Mouse (Mus musculus): ENCODE measurements at regions not wholly inside any gene's neighbourhood (a gene's known extent, or its start where the extent isn't known, plus 50 kb on each side); places are given as distances from the start of the nearest gene placed in this dataset.

DNA sequence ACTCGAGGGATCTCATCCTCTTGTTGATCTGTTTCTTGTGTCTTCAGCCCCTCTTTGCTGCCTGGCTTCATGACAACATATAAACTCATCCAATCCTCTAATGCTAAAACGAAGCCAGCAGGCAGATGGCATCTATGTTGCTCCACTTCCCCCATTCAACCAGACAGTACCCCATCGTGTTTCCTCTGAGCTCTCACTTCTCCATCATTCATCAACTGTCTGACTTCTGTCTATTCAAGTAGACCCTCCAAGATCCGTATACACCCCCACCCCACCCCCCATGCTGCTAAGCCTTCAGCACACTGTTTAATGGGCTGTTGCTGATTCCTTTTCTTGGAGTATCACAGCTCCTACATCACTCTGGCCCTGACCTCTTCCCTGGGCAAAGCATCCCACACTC lies 429.0 kb downstream of the Nedd1 start:
- in situ Hi-C loops (cut with MboI; ENCODE audit: low pct_unique_long_range_greater_than_20kb in 1 of 2, low sequenced_read_pairs in 2 of 2, unreplicated experiment in 1 of 2): no loop called here

GRCm38 (mm10) chr10:92289230-92289629 lies 433.0 kb downstream of the Nedd1 start:
- in situ Hi-C loops (cut with MboI; ENCODE audit: low pct_unique_long_range_greater_than_20kb in 1 of 2, low sequenced_read_pairs in 2 of 2, unreplicated experiment in 1 of 2): no loop called here

- in situ Hi-C loops (cut with MboI; ENCODE audit: low pct_unique_long_range_greater_than_20kb in 1 of 2, low sequenced_read_pairs in 2 of 2, unreplicated experiment in 1 of 2): no loop called here
These were observed 438.0 kb downstream of the Nedd1 start for GRCm38 (mm10) chr10:92284231-92284630.

- in situ Hi-C loops (cut with MboI; ENCODE audit: low pct_unique_long_range_greater_than_20kb in 1 of 2, low sequenced_read_pairs in 2 of 2, unreplicated experiment in 1 of 2): no loop called here
These were observed 444.2 kb downstream of the Nedd1 start for GRCm38 (mm10) chr10:92277981-92278380.

DNA sequence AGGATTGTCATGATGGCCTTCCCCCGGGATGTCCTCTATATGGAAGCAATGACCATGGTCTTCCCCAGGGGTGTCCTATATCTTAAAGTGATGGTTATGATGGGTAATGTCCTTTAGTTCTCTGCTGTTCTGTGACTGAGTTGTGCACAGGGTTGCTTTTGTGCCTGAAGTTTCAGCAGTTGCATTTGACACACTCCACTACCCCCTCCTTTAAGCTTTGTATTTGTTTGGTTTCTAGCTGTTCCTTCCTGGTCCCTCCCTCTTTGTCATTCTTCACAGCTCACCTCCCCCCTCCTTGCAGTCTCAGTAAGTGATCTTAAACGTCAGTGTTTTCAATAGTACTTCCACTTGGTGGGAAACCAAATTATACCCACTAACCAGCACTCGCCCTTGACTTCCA lies 464.4 kb downstream of the Nedd1 start:
- in situ Hi-C loops (cut with MboI; ENCODE audit: low pct_unique_long_range_greater_than_20kb in 1 of 2, low sequenced_read_pairs in 2 of 2, unreplicated experiment in 1 of 2): no loop called here

DNA sequence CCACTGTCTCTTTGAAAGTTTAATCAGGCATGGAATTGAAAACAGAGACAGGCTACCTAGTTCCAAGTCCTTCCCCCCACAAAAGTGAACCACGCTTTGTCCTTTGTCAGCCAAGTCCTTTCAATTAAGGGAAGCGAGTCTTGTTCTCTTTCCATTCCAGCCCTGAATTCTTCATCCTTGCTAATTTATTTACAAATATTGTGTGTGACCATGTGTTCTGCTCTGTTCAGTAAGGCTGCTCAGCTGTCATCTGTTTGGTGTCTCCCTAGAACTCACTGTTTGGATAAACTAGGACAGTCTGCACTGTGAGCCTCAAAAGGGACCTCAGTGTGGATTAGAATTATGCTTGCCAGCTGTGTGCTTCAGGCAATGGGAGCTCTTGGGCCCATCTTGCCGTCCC lies 473.6 kb downstream of the Nedd1 start:
- in situ Hi-C loops (cut with MboI; ENCODE audit: low pct_unique_long_range_greater_than_20kb in 1 of 2, low sequenced_read_pairs in 2 of 2, unreplicated experiment in 1 of 2): no loop called here

DNA sequence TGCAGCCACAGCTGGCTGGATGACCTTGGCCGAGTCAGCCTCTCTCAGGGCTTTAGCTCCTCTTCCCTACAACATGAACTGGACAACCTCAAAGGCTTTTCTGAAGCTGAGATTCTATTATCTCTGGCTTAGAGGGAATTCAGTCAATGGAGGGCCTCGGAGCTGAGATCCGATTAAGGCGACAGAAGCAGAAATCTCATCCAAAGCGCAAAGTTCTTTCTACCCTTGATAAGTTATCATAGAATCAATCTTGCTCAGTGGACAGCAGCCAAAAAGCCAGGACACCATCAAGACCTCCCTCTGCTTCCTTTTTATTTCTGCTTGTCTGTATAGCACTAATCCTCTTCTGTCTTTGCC lies 474.8 kb downstream of the Nedd1 start:
- in situ Hi-C loops (cut with MboI; ENCODE audit: low pct_unique_long_range_greater_than_20kb in 1 of 2, low sequenced_read_pairs in 2 of 2, unreplicated experiment in 1 of 2): no loop called here

GRCm38 (mm10) chr10:92246785-92247448 lies 475.3 kb downstream of the Nedd1 start:
- in situ Hi-C loops (cut with MboI; ENCODE audit: low pct_unique_long_range_greater_than_20kb in 1 of 2, low sequenced_read_pairs in 2 of 2, unreplicated experiment in 1 of 2): no loop called here

- in situ Hi-C loops (cut with MboI; ENCODE audit: low pct_unique_long_range_greater_than_20kb in 1 of 2, low sequenced_read_pairs in 2 of 2, unreplicated experiment in 1 of 2): no loop called here
These were observed 479.3 kb downstream of the Nedd1 start for GRCm38 (mm10) chr10:92242714-92243440.

- in situ Hi-C loops (cut with MboI; ENCODE audit: low pct_unique_long_range_greater_than_20kb in 1 of 2, low sequenced_read_pairs in 2 of 2, unreplicated experiment in 1 of 2): no loop called here
These were observed 484.3 kb downstream of the Nedd1 start for GRCm38 (mm10) chr10:92237881-92238280.

DNA sequence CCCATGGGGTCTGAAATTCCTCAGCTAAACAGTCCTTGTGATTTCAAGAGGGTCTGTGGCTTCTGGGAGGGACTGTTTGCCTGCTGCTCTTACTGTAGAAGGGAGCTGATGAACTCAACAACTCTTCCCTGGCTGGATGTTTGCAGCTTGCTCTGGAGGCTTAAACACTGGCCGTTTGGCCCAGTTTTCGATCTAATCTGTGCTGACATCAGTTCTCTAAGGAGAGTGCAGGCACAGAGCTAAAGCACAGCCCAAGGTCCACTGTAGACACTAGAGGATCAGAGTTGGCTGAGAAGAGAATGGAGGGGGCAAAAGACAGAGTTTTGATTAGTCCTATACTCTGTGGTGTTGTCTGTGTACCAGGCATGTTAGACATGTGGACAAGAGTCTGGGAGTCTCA lies 490.1 kb downstream of the Nedd1 start:
- in situ Hi-C loops (cut with MboI; ENCODE audit: low pct_unique_long_range_greater_than_20kb in 1 of 2, low sequenced_read_pairs in 2 of 2, unreplicated experiment in 1 of 2): no loop called here

- in situ Hi-C loops (cut with MboI; ENCODE audit: low pct_unique_long_range_greater_than_20kb in 1 of 2, low sequenced_read_pairs in 2 of 2, unreplicated experiment in 1 of 2): no loop called here
These were observed 496.4 kb downstream of the Nedd1 start for GRCm38 (mm10) chr10:92225818-92226217.

DNA sequence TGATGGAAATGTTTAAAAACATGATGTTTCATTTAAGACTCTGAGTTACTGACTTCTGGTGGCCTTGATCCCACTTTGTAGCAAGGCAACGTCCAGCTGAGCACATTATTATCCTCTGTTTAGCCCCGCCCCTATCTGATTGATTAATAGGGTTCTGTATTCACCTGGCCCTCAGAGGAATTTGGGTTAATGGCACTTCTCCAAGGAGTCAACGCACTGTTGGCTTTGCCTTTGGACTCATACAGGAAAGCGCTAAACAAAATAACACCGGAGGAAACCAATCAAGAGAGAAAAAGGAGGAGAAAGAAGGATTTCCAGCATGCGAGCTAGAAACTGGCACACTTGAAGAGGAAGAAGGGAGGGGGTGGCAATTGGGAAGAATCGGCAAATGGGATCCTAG lies 497.1 kb downstream of the Nedd1 start:
- in situ Hi-C loops (cut with MboI; ENCODE audit: low pct_unique_long_range_greater_than_20kb in 1 of 2, low sequenced_read_pairs in 2 of 2, unreplicated experiment in 1 of 2): no loop called here

GRCm38 (mm10) chr10:92219310-92219709 lies 502.9 kb downstream of the Nedd1 start:
- in situ Hi-C loops (cut with MboI; ENCODE audit: low pct_unique_long_range_greater_than_20kb in 1 of 2, low sequenced_read_pairs in 2 of 2, unreplicated experiment in 1 of 2): no loop called here

- in situ Hi-C loops (cut with MboI; ENCODE audit: low pct_unique_long_range_greater_than_20kb in 1 of 2, low sequenced_read_pairs in 2 of 2, unreplicated experiment in 1 of 2): no loop called here
These were observed 551.4 kb downstream of the Nedd1 start for GRCm38 (mm10) chr10:92170856-92171255.

DNA sequence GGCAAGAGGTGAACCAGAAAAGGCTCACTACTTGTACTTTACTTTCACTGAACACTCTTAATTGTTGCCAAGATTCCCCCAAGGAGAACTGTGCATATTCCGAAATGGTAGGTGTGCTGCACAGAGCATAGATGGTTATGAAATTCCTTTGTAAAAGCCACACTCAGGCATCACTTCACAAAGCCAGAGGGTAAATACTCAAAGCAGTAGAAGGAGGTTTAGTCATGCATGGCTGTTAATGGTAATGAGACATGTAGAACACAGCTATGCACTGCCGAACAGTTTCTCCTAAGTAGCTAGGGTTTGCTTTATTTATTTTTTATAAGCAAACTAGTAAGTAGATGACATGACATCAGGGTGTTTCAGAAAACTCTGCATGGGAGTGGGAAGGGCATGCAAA lies 556.2 kb downstream of the Nedd1 start:
- in situ Hi-C loops (cut with MboI; ENCODE audit: low pct_unique_long_range_greater_than_20kb in 1 of 2, low sequenced_read_pairs in 2 of 2, unreplicated experiment in 1 of 2): no loop called here

- in situ Hi-C loops (cut with MboI; ENCODE audit: low pct_unique_long_range_greater_than_20kb in 1 of 2, low sequenced_read_pairs in 2 of 2, unreplicated experiment in 1 of 2): no loop called here
These were observed 557.2 kb downstream of the Nedd1 start for GRCm38 (mm10) chr10:92164991-92165390.

- in situ Hi-C loops (cut with MboI; ENCODE audit: low pct_unique_long_range_greater_than_20kb in 1 of 2, low sequenced_read_pairs in 2 of 2, unreplicated experiment in 1 of 2): no loop called here
These were observed 557.6 kb downstream of the Nedd1 start for GRCm38 (mm10) chr10:92164648-92164960.

DNA sequence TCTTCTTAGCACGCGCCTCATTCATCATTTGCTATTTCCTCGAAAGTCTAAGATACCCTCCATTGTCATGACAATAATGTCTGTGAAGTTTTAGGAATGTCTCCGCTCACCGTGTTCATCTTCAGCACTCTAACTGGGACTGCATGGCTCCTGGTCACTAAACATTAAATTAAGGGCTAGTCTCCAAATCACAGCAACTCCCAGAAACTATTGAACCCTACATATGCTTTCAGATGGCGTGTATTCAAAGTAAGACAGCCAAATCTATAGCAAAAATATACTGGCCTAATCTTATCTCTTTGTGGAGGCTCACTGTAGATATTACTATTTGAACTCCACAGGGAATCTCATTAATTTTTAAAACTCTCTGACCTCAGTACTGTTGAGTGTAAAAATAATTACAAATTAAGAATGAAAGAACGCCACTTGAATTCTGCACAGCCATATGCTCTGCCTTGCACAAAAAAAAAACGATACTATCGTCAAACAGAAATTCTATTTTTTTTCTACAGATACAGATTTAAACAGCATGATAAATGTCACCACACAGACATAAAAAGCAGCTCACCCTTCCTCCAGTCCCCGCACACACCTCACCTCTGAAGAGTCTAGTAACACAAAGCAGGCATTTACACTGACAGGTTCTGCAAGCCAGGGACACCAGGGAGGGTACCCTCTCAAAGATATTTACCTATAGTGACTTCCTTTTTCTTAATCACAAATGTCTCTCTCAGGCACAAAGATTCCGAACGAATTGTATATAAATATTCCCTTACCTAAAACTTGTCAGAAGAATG lies 558.2 kb downstream of the Nedd1 start:
- in situ Hi-C loops (cut with MboI; ENCODE audit: low pct_unique_long_range_greater_than_20kb in 1 of 2, low sequenced_read_pairs in 2 of 2, unreplicated experiment in 1 of 2): no loop called here

- in situ Hi-C loops (cut with MboI; ENCODE audit: low pct_unique_long_range_greater_than_20kb in 1 of 2, low sequenced_read_pairs in 2 of 2, unreplicated experiment in 1 of 2): no loop called here
These were observed 559.1 kb downstream of the Nedd1 start for GRCm38 (mm10) chr10:92163071-92163504.
